Mouse (Mus musculus): ENCODE measurements around the gene Mfap5.

DNA sequence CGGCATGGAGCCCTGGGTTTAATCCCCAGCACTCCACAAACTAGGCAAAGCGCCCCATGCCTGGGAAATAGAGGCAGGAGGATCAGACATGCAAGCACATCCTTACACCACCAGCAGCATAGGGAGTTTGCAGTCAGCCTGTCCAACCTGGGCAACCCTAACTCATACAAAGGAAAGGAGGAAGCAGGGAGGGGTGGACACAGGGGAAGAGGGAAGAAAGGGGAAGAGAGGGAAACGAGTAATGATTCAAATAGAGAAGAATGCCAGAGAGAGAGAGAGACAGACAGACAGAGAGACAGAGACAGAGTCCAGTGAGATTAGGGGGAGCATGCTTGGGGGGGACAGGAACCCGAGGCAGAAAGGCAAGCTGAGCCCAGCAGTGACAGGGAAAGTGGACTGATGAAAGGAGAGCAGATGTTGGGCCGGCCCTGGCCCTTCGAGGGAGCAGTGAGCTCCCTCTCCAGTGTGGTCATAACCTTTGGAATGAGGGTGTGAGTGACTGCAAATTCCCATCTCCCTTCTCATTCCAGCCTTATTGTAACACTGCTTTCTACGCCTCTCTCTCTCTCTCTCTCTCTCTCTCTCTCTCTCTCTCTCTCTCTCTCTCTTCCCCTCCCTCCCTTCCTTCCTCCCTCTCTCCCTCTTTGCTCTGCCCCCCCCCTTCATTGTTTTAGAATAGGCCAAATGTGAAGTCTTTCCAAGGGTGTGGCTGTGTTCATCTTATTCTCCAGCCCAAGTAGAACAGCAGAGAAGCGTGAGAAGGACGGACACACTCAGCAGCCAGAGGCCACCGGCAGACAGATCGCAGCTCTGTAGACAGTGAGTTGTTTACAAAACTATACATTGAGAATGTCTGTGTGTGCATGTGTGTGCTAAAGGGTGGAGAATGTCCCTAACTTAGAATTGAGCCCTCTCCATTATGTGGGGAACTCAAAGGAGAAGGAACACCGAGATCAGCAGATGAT, 7.6 kb downstream of the Mfap5 start:
- no peak for TF ChIP-seq POLR2A (IDR thresholded peaks at IDR 0.05; ENCODE audit: extremely low read depth, insufficient read depth, low read length)
- TF ChIP-seq CTCF (IDR thresholded peaks at IDR 0.05; ENCODE audit: low read depth, low read length) = no peak

Data from liver, adult 2 months (tissue).